Mouse (Mus musculus) kidney, embryonic 15.5 days (tissue): ENCODE results near the gene Bbip1. TPM values are rescaled to one million over a fixed set of nuclear protein-coding genes. Genes with fewer than 3 reads are reported as not detected.

Experiments used
- ATAC-seq: fragments of 200-750 bp; cut with Nextera tagmentation; replicated peaks from 2 replicates; pipeline ENCODE4 v1.8.0; 2017; ENCODE audit warnings: moderate TSS enrichment; ENCODE audit not compliant: low FRiP score
- H3K27ac ChIP-seq: fragments of 300-500 bp; sonication (generic); 2 replicates; pipeline ENCODE4 v1.5.1; 2015; ENCODE audit warnings: mild to moderate bottlenecking, inconsistent platforms
- H3K27me3 ChIP-seq: fragments of 300-500 bp; sonication (generic); 2 replicates; pipeline ENCODE4 v1.6.1; 2015; ENCODE audit warnings: inconsistent platforms
- H3K36me3 ChIP-seq: fragments of 300-500 bp; sonication (generic); 2 replicates; pipeline ENCODE4 v1.6.1; 2015; ENCODE audit warnings: inconsistent platforms
- H3K4me1 ChIP-seq: fragments of 300-500 bp; sonication (generic); 2 replicates; pipeline ENCODE4 v1.6.1; 2015; ENCODE audit warnings: inconsistent platforms
- H3K4me2 ChIP-seq: fragments of 300-500 bp; sonication (generic); 2 replicates; pipeline ENCODE4 v1.6.1; 2015; ENCODE audit warnings: moderate library complexity, mild to moderate bottlenecking, inconsistent platforms
- H3K4me3 ChIP-seq: fragments of 300-500 bp; sonication (generic); replicated peaks from 2 replicates; pipeline ENCODE4 v1.5.1; 2015; ENCODE audit warnings: mild to moderate bottlenecking, inconsistent platforms
- H3K9ac ChIP-seq: fragments of 300-500 bp; sonication (generic); 2 replicates; pipeline ENCODE4 v1.6.1; 2015; ENCODE audit warnings: mild to moderate bottlenecking, inconsistent platforms
- H3K9me3 ChIP-seq: fragments of 300-500 bp; sonication (generic); replicated peaks from 2 replicates; pipeline ENCODE4 v1.6.1; 2016; ENCODE audit warnings: inconsistent platforms
- WGBS: fragments of 180-500 bp; shearing (Covaris S2); methylation state at CpG from one replicate; pipeline ENCODE4 v1.1.7; 2015; ENCODE audit warnings: mixed read lengths; 5-methylcytosine and 5-hydroxymethylcytosine counted together
- polyA plus RNA-seq: library from polyadenylated mRNA; unstranded; fragments of >200 nt; fragmentation: Nextera tagmentation; extraction: Ambion mirVana; gene quantifications from 2 replicates; pipeline ENCODE4 v1.2.1, GENCODE M21; 2015

Bbip1 gene
- polyA plus RNA-seq, 1 experiment from 2014 or later, result 72.3 TPM

- 72% methylated on average over 4 of the region's 4 CpGs for WGBS
- H3K9me3 ChIP-seq, result no peaks in the 10 kb centered on the region
- H3K9ac ChIP-seq, result no peak overlapping the region
- no peak overlapping the region for H3K4me2 ChIP-seq
- H3K27ac ChIP-seq, result no peak overlapping the region
- H3K4me3 ChIP-seq, result no peak overlapping the region
- no peaks in the 10 kb centered on the region for H3K27me3 ChIP-seq
- no peaks in the 10 kb centered on the region for H3K36me3 ChIP-seq
- ATAC-seq, result no peak
- H3K4me1 ChIP-seq, result peaks cover 16% of the 10 kb centered on the region
These were observed 45.9 kb downstream of the Bbip1 start for GRCm38 (mm10) chr19:53898498-53898897.

- no peak overlapping the region for H3K4me3 ChIP-seq
- H3K36me3 ChIP-seq, result no peaks in the 10 kb centered on the region
- WGBS, result 81% methylated on average over 5 of the region's 5 CpGs
- no peaks in the 10 kb centered on the region for H3K9me3 ChIP-seq
- no peak overlapping the region for H3K9ac ChIP-seq
- H3K4me2 ChIP-seq, result no peak overlapping the region
- H3K4me1 ChIP-seq, result peaks cover 19% of the 10 kb centered on the region
- H3K27me3 ChIP-seq, result no peaks in the 10 kb centered on the region
- no peak for ATAC-seq
- H3K27ac ChIP-seq, result no peak overlapping the region
These were observed 46.4 kb downstream of the Bbip1 start for GRCm38 (mm10) chr19:53898046-53898445.

GRCm38 (mm10) chr19:53894538-53895121 is 49.8 kb downstream of the Bbip1 start:
- Histone ChIP-seq H3K9ac (no peak overlapping the region), H3K9me3 (no peaks in the 10 kb centered on the region), H3K4me1 (peaks cover 31% of the 10 kb centered on the region), H3K4me3 (no peak overlapping the region), H3K27ac (0 out of 2 replicates have a peak overlapping the region, but pooled peaks have one; percentile 29), H3K27me3 (no peaks in the 10 kb centered on the region), H3K4me2 (no peak overlapping the region), H3K36me3 (no peaks in the 10 kb centered on the region)
- WGBS, result 73% methylated on average over 12 of the region's 12 CpGs
- no peak for ATAC-seq

GRCm38 (mm10) chr19:53893711-53894171 is 50.7 kb downstream of the Bbip1 start:
- Histone ChIP-seq H3K27me3 (no peaks in the 10 kb centered on the region), H3K27ac (peak overlapping the region; percentile 90; the same call in 1 of the 2 replicates), H3K9ac (no peak overlapping the region), H3K4me2 (no peak overlapping the region), H3K36me3 (no peaks in the 10 kb centered on the region), H3K4me3 (no peak overlapping the region), H3K9me3 (no peaks in the 10 kb centered on the region), H3K4me1 (peaks cover 33% of the 10 kb centered on the region)
- no peak for ATAC-seq
- 58% methylated on average over 3 of the region's 3 CpGs for WGBS

GRCm38 (mm10) chr19:53892838-53893359 is 51.5 kb downstream of the Bbip1 start:
- H3K9me3 ChIP-seq, result no peaks in the 10 kb centered on the region

GRCm38 (mm10) chr19:53892061-53892460 is 52.4 kb downstream of the Bbip1 start, which contains the start of gene Pdcd4:
TSS of gene Pdcd4 (plus strand) at chr19:53892231.
- H3K9me3 ChIP-seq, result no peaks in the 10 kb centered on the region
- peaks cover 33% of the 10 kb centered on the region for H3K4me1 ChIP-seq
- H3K27me3 ChIP-seq, result no peaks in the 10 kb centered on the region
- H3K4me2 ChIP-seq, result no peak within 1 kb of the TSS
- peak within 1 kb of the TSS; percentile 90 for H3K27ac ChIP-seq
- WGBS, result 50% methylated on average over 3 of the region's 3 CpGs
- no peaks in the 10 kb centered on the region for H3K36me3 ChIP-seq
- peak; percentile 65; the same call in 1 of the 2 replicates for ATAC-seq
- H3K9ac ChIP-seq, result no peak within 1 kb of the TSS
- no peak within 1 kb of the TSS for H3K4me3 ChIP-seq

More at GRCm38 (mm10) chr19:53892838-53893359, 51.5 kb downstream of the Bbip1 start:
- WGBS, result 54% methylated on average over 9 of the region's 9 CpGs
- H3K9ac ChIP-seq, result no peak overlapping the region
- no peak overlapping the region for H3K4me2 ChIP-seq
- no peaks in the 10 kb centered on the region for H3K27me3 ChIP-seq
- H3K36me3 ChIP-seq, result no peaks in the 10 kb centered on the region
- peak overlapping the region; percentile 90 for H3K27ac ChIP-seq
- ATAC-seq, result no peak
- no peak overlapping the region for H3K4me3 ChIP-seq
- peaks cover 33% of the 10 kb centered on the region for H3K4me1 ChIP-seq

- Histone ChIP-seq H3K4me3 (no peak overlapping the region), H3K27ac (peak overlapping the region; percentile 90), H3K27me3 (no peaks in the 10 kb centered on the region), H3K36me3 (no peaks in the 10 kb centered on the region), H3K9ac (no peak overlapping the region), H3K4me2 (no peak overlapping the region), H3K9me3 (no peaks in the 10 kb centered on the region), H3K4me1 (peaks cover 33% of the 10 kb centered on the region)
- no peak for ATAC-seq
- 93% methylated on average over 2 of the region's 2 CpGs for WGBS
These were observed 52.9 kb downstream of the Bbip1 start for GRCm38 (mm10) chr19:53891569-53891968.

- no peak for ATAC-seq
- peaks cover 33% of the 10 kb centered on the region for H3K4me1 ChIP-seq
- no peaks in the 10 kb centered on the region for H3K9me3 ChIP-seq
- no peaks in the 10 kb centered on the region for H3K27me3 ChIP-seq
- H3K4me3 ChIP-seq, result no peak overlapping the region
- WGBS, result 74% methylated on average over 5 of the region's 5 CpGs
- H3K27ac ChIP-seq, result peak overlapping the region; percentile 90; the same call in 1 of the 2 replicates
- H3K9ac ChIP-seq, result no peak overlapping the region
- no peaks in the 10 kb centered on the region for H3K36me3 ChIP-seq
- no peak overlapping the region for H3K4me2 ChIP-seq
These were observed 53.6 kb downstream of the Bbip1 start for GRCm38 (mm10) chr19:53890781-53891251.

GRCm38 (mm10) chr19:53890274-53890673 is 54.2 kb downstream of the Bbip1 start:
- H3K27ac ChIP-seq, result no peak overlapping the region
- H3K9ac ChIP-seq, result no peak overlapping the region
- no peaks in the 10 kb centered on the region for H3K36me3 ChIP-seq
- no peak for ATAC-seq
- H3K4me2 ChIP-seq, result no peak overlapping the region
- WGBS, result 78% methylated on average over 5 of the region's 5 CpGs
- H3K4me1 ChIP-seq, result peaks cover 38% of the 10 kb centered on the region
- no peak overlapping the region for H3K4me3 ChIP-seq
- no peaks in the 10 kb centered on the region for H3K9me3 ChIP-seq
- no peaks in the 10 kb centered on the region for H3K27me3 ChIP-seq

GRCm38 (mm10) chr19:53889555-53889954 is 54.9 kb downstream of the Bbip1 start:
- H3K4me1 ChIP-seq, result peaks cover 40% of the 10 kb centered on the region
- H3K4me3 ChIP-seq, result no peak overlapping the region
- no peaks in the 10 kb centered on the region for H3K9me3 ChIP-seq
- ATAC-seq, result no peak
- no peak overlapping the region for H3K4me2 ChIP-seq
- no peaks in the 10 kb centered on the region for H3K36me3 ChIP-seq
- no peaks in the 10 kb centered on the region for H3K27me3 ChIP-seq
- no peak overlapping the region for H3K27ac ChIP-seq
- no peak overlapping the region for H3K9ac ChIP-seq
- 63% methylated on average over 5 of the region's 5 CpGs for WGBS

GRCm38 (mm10) chr19:53888331-53888730 is 56.1 kb downstream of the Bbip1 start:
- no peak overlapping the region for H3K27ac ChIP-seq
- H3K36me3 ChIP-seq, result no peaks in the 10 kb centered on the region
- H3K4me2 ChIP-seq, result no peak overlapping the region
- WGBS, result 79% methylated on average over 9 of the region's 9 CpGs
- H3K9me3 ChIP-seq, result no peaks in the 10 kb centered on the region
- H3K4me3 ChIP-seq, result no peak overlapping the region
- H3K27me3 ChIP-seq, result no peaks in the 10 kb centered on the region
- no peak overlapping the region for H3K9ac ChIP-seq
- no peak for ATAC-seq
- H3K4me1 ChIP-seq, result peaks cover 34% of the 10 kb centered on the region

- H3K27me3 ChIP-seq, result no peaks in the 10 kb centered on the region
- H3K4me1 ChIP-seq, result peaks cover 32% of the 10 kb centered on the region
- no peak overlapping the region for H3K4me2 ChIP-seq
- H3K4me3 ChIP-seq, result no peak overlapping the region
- H3K27ac ChIP-seq, result no peak overlapping the region
- no peaks in the 10 kb centered on the region for H3K9me3 ChIP-seq
- no peak for ATAC-seq
- no peaks in the 10 kb centered on the region for H3K36me3 ChIP-seq
- 87% methylated on average over 3 of the region's 3 CpGs for WGBS
- no peak overlapping the region for H3K9ac ChIP-seq
These were observed 56.6 kb downstream of the Bbip1 start for GRCm38 (mm10) chr19:53887822-53888221.
